15 mouse cellular contexts compared by ENCODE assay signal in the genomic region with DNA sequence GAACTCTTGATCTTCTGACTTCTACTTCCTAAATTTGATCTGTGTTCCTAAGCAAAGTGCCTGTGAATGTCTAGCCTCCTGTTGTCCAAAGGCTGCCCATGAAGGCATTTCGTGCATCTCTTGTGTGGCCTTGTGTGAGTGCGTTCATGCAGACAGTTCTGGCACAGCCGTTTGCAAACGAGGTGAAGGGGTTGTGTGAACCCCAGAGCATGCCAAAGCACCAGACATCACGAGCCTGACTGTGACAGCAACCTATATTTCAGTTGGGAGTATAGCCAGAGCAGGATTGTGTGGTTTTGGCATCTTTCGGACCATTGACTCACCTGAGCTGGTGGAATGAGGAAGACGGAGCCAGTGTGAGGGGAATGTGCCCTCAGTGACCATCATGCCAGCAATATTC.
"Had no signal": no experiment of that assay in that cellular context is flagged by ENCODE, and none has a peak within 500 bp of the region (broad histone marks: within the 10 kb centered on the region; RNA-seq: fewer than 3 reads in every experiment).

No protein-coding gene starts in this region.

- H3K9ac ChIP-seq: limb, embryonic 12.5 days; limb, embryonic 15.5 days; liver, embryonic 14.5 days; liver, postnatal 0 days; lung, embryonic 14.5 days; midbrain, embryonic 12.5 days; midbrain, embryonic 15.5 days; neural tube, embryonic 12.5 days; neural tube, embryonic 15.5 days had no signal

- H3K27ac ChIP-seq: limb, embryonic 12.5 days; limb, embryonic 15.5 days; liver, embryonic 14.5 days; macrophage; midbrain, embryonic 12.5 days; midbrain, embryonic 15.5 days; neural tube, embryonic 12.5 days; neural tube, embryonic 15.5 days had no signal

- DNase-seq: kidney, postnatal 14 days; kidney, postnatal 4 days; liver, postnatal 0 days; lung, embryonic 14.5 days; thymus, adult 18-20 months; thymus, postnatal 36 days had no signal

- H3K36me3 ChIP-seq: limb, embryonic 12.5 days; limb, embryonic 15.5 days; midbrain, embryonic 12.5 days; midbrain, embryonic 15.5 days; neural tube, embryonic 12.5 days; neural tube, embryonic 15.5 days had no signal

- H3K27me3 ChIP-seq: limb, embryonic 12.5 days; limb, embryonic 15.5 days; midbrain, embryonic 12.5 days; midbrain, embryonic 15.5 days; neural tube, embryonic 12.5 days; neural tube, embryonic 15.5 days had no signal

- ATAC-seq: liver, postnatal 0 days; midbrain, embryonic 15.5 days had no signal

- H3K9me3 ChIP-seq: limb, embryonic 12.5 days; limb, embryonic 15.5 days; midbrain, embryonic 12.5 days; midbrain, embryonic 15.5 days; neural tube, embryonic 12.5 days; neural tube, embryonic 15.5 days had no signal

- H3K4me3 ChIP-seq: limb, embryonic 12.5 days; limb, embryonic 15.5 days; midbrain, embryonic 12.5 days; midbrain, embryonic 15.5 days; neural tube, embryonic 12.5 days; neural tube, embryonic 15.5 days had no signal

- H3K4me2 ChIP-seq: limb, embryonic 12.5 days; limb, embryonic 15.5 days; liver, embryonic 11.5 days; lung, embryonic 14.5 days; midbrain, embryonic 12.5 days; midbrain, embryonic 15.5 days; neural tube, embryonic 12.5 days; neural tube, embryonic 15.5 days had no signal
